In genomic region chr12:114134897-114135296, GRCm38 (mm10) we compare ENCODE assay signal across 28 mouse cellular contexts.
A peak's percentile ranks its signal among the peaks of the same experiment; 100 is the strongest.
DNase-seq lines count a peak whose midpoint lies in the region; ATAC-seq and TF ChIP-seq lines count a peak whose summit lies in the region.
"Had no signal": no experiment of that assay in that cellular context is flagged by ENCODE, and none has a peak within 500 bp of the region (broad histone marks: within the 10 kb centered on the region; RNA-seq: fewer than 3 reads in every experiment).

No protein-coding gene starts in this region.

- H3K4me1 ChIP-seq in E14TG2a.4 (replicated peaks; ENCODE audit: low read depth, low read length): peaks cover 4% of the 10 kb centered on the region; the same call in 1 of the 2 replicates
- no peaks in the 10 kb centered on the region for H3K4me1 ChIP-seq in ES-E14 (ENCODE audit: control insufficient read depth in 2 of 2, insufficient read depth in 2 of 2, low read length in 2 of 2, poor library complexity in 1 of 2)
- H3K4me1 ChIP-seq in midbrain, embryonic 10.5 days: no peaks in the 10 kb centered on the region
- no peaks in the 10 kb centered on the region for H3K4me1 ChIP-seq in forebrain, embryonic 11.5 days (replicated peaks; ENCODE audit: control insufficient read depth, insufficient read depth, low read length)
- H3K4me1 ChIP-seq: embryonic facial prominence, embryonic 13.5 days; embryonic facial prominence, embryonic 15.5 days; forebrain, embryonic 10.5 days; forebrain, embryonic 13.5 days; forebrain, embryonic 15.5 days had no signal

- no peaks in the 10 kb centered on the region for H3K9me3 ChIP-seq in E14TG2a.4 (ENCODE audit: low read length)
- no peaks in the 10 kb centered on the region for H3K9me3 ChIP-seq in ES-E14 (ENCODE audit: control insufficient read depth, insufficient read depth, low read depth, low read length)
- peaks cover 53% of the 10 kb centered on the region for H3K9me3 ChIP-seq in midbrain, embryonic 10.5 days (replicated peaks)
- H3K9me3 ChIP-seq in forebrain, embryonic 11.5 days (ENCODE audit: control insufficient read depth, low read length): no peaks in the 10 kb centered on the region; the same call in 1 of the 2 replicates

- H3K36me3 ChIP-seq in E14TG2a.4 (ENCODE audit: insufficient read depth, low read length) (no peaks in the 10 kb centered on the region), ES-E14 (ENCODE audit: control insufficient read depth, insufficient read depth, low read length, poor library complexity, severe bottlenecking) (no peaks in the 10 kb centered on the region)
- no peaks in the 10 kb centered on the region for H3K36me3 ChIP-seq in midbrain, embryonic 10.5 days
- no peaks in the 10 kb centered on the region for H3K36me3 ChIP-seq in forebrain, embryonic 11.5 days (ENCODE audit: control insufficient read depth, insufficient read depth, low read length)
- H3K36me3 ChIP-seq: embryonic facial prominence, embryonic 13.5 days; embryonic facial prominence, embryonic 15.5 days; forebrain, embryonic 10.5 days; forebrain, embryonic 15.5 days had no signal

- in situ Hi-C loops in ES-E14 (cut with MboI; ENCODE audit: low sequenced_read_pairs in 2 of 2, unreplicated experiment in 2 of 2): no loop called here

- H3K4me3 ChIP-seq in E14TG2a.4 (replicated peaks; ENCODE audit: low read length) (no peak overlapping the region), ES-E14 (ENCODE audit: insufficient read depth in 1 of 2, low read depth in 1 of 2, low read length in 2 of 2, poor library complexity in 1 of 2, severe bottlenecking in 1 of 2) (no peak overlapping the region)
- no peak overlapping the region for H3K4me3 ChIP-seq in midbrain, embryonic 10.5 days
- H3K4me3 ChIP-seq in forebrain, embryonic 11.5 days (ENCODE audit: low read depth, low read length): no peak overlapping the region
- H3K4me3 ChIP-seq: embryonic facial prominence, embryonic 13.5 days; embryonic facial prominence, embryonic 15.5 days; erythroblast, embryonic 14.5 days; forebrain, embryonic 10.5 days; forebrain, embryonic 13.5 days; forebrain, embryonic 15.5 days had no signal

- WGBS in midbrain, embryonic 10.5 days: 68% methylated on average over 1 of the region's 1 CpGs
- WGBS in forebrain, embryonic 11.5 days: 61% methylated on average over 1 of the region's 1 CpGs

- ATAC-seq in forebrain, embryonic 11.5 days (replicated peaks; ENCODE audit: low FRiP score): no peak
- ATAC-seq: activated CD4-positive, CD25-positive, alpha-beta regulatory T cell, adult 4 months; CD4-positive, CD25-positive, alpha-beta regulatory T cell, adult 4 months; forebrain, embryonic 13.5 days; forebrain, embryonic 15.5 days; forebrain, postnatal 0 days; Patski had no signal

- H3K4me2 ChIP-seq in forebrain, embryonic 11.5 days (ENCODE audit: low read depth, low read length, severe bottlenecking): no peak overlapping the region
- H3K4me2 ChIP-seq: embryonic facial prominence, embryonic 13.5 days; embryonic facial prominence, embryonic 15.5 days; forebrain, embryonic 13.5 days; forebrain, embryonic 15.5 days had no signal

- no peak overlapping the region for H3K27ac ChIP-seq in ES-E14 (ENCODE audit: insufficient read depth, low read depth, low read length, poor library complexity, severe bottlenecking)
- H3K27ac ChIP-seq in midbrain, embryonic 10.5 days (replicated peaks): no peak overlapping the region
- H3K27ac ChIP-seq in forebrain, embryonic 11.5 days (ENCODE audit: low read depth, low read length): no peak overlapping the region
- H3K27ac ChIP-seq: embryonic facial prominence, embryonic 13.5 days; embryonic facial prominence, embryonic 15.5 days; forebrain, embryonic 10.5 days; forebrain, embryonic 13.5 days; forebrain, embryonic 15.5 days had no signal

- no peaks in the 10 kb centered on the region for H3K27me3 ChIP-seq in E14TG2a.4 (ENCODE audit: insufficient read depth, low read length)
- H3K27me3 ChIP-seq in midbrain, embryonic 10.5 days (ENCODE audit: low read depth, poor library complexity, severe bottlenecking): no peaks in the 10 kb centered on the region
- no peaks in the 10 kb centered on the region for H3K27me3 ChIP-seq in forebrain, embryonic 11.5 days (ENCODE audit: control insufficient read depth, insufficient read depth, low read length)
- H3K27me3 ChIP-seq: CH12.LX; embryonic facial prominence, embryonic 13.5 days; embryonic facial prominence, embryonic 15.5 days; forebrain, embryonic 13.5 days; forebrain, embryonic 15.5 days; Patski had no signal

- no peak overlapping the region for H3K9ac ChIP-seq in ES-E14 (ENCODE audit: insufficient read depth, low read depth, low read length, poor library complexity, severe bottlenecking)
- H3K9ac ChIP-seq in forebrain, embryonic 11.5 days (ENCODE audit: low read length): no peak overlapping the region
- H3K9ac ChIP-seq: embryonic facial prominence, embryonic 13.5 days; embryonic facial prominence, embryonic 15.5 days; forebrain, embryonic 13.5 days; forebrain, embryonic 15.5 days; forebrain, postnatal 0 days had no signal

- 0 out of 2 replicates have a peak, but pooled peaks have one; percentile 12 for TF ChIP-seq CTCF in E14TG2a.4 (conservative IDR thresholded peaks at IDR 0.05; ENCODE audit: low read length)

- DNase-seq in ES-E14 (ENCODE audit: low read depth, low spot score) (peak; percentile 46), R1 (ENCODE audit: low read depth, low spot score) (peak; percentile 75)
- DNase-seq in midbrain, embryonic 10.5 days (ENCODE audit: low spot score): no peak
- no peak for DNase-seq in adrenal gland, adult 2 months
- no peak for DNase-seq in heart, postnatal 4 days
- no peak for DNase-seq in forebrain, embryonic 11.5 days (ENCODE audit: low spot score)
- DNase-seq: adrenal gland, postnatal 10 days; adrenal gland, postnatal 25 days; B cell, adult 2 months; cerebellum, adult 11 months; cerebellum, adult 18-20 months; cerebellum, adult 8-10 months; cerebellum, adult 9-11 months; cerebellum, postnatal 14 days; cerebellum, postnatal 36 days; embryo, embryonic 11 days; forebrain, postnatal 0 days had no signal

TF ChIP-seq in ES-E14, 5 proteins besides CTCF, POLR2A, EP300 and RAD21:
- TF ChIP-seq HCFC1 (IDR thresholded peaks at IDR 0.05; ENCODE audit: borderline replicate concordance, insufficient read depth, low read length) (no peak), ZC3H11A (IDR thresholded peaks at IDR 0.05; ENCODE audit: borderline replicate concordance, low read depth, low read length) (peak; percentile 56; the same call in 1 of the 2 replicates), MAFK (IDR thresholded peaks at IDR 0.05; ENCODE audit: insufficient read depth, low read depth, low read length) (no peak)

Comparison
In these comparisons a context has a peak if more than half of its experiments do, and no peak if none do; other contexts are left out.
1. DNase-seq: peak in ES-E14 (single experiment) and R1 (single experiment); none in midbrain, embryonic 10.5 days (single experiment), adrenal gland, adult 2 months (single experiment), heart, postnatal 4 days (single experiment) and forebrain, embryonic 11.5 days (single experiment).